Mouse (Mus musculus): ENCODE measurements around the gene Slc8b1.

GRCm38 (mm10) chr5:120534686-120535075 lies 23.7 kb downstream of the Slc8b1 start:
- TF ChIP-seq ZC3H11A (IDR thresholded peaks at IDR 0.05; ENCODE audit: low read depth, low read length) (no peak), ZMIZ1 (IDR thresholded peaks at IDR 0.05; ENCODE audit: low read depth, low read length) (no peak), ELF1 (IDR thresholded peaks at IDR 0.05; ENCODE audit: low read depth, low read length) (no peak), MAX (IDR thresholded peaks at IDR 0.05; ENCODE audit: low read length) (no peak), POLR2A (IDR thresholded peaks at IDR 0.05; ENCODE audit: low read depth, low read length) (no peak), NRF1 (IDR thresholded peaks at IDR 0.05; ENCODE audit: low read depth, low read length) (no peak), JUN (IDR thresholded peaks at IDR 0.05; ENCODE audit: insufficient read depth, low read depth, low read length) (no peak)
